Mouse (Mus musculus): ENCODE measurements at regions not wholly inside any gene's neighbourhood (a gene's known extent, or its start where the extent isn't known, plus 50 kb on each side); places are given as distances from the start of the nearest gene placed in this dataset.

- TF ChIP-seq CTCF (IDR thresholded peaks at IDR 0.05; ENCODE audit: low read depth, low read length) (no peak), POLR2A (IDR thresholded peaks at IDR 0.05; ENCODE audit: extremely low read depth, insufficient read depth, low read length) (no peak)
Measured at GRCm38 (mm10) chr8:107824640-107825039, 117.8 kb upstream of the Zfhx3 start.
